Comparison of ENCODE assay signal across 25 mouse cellular contexts in the genomic region with DNA sequence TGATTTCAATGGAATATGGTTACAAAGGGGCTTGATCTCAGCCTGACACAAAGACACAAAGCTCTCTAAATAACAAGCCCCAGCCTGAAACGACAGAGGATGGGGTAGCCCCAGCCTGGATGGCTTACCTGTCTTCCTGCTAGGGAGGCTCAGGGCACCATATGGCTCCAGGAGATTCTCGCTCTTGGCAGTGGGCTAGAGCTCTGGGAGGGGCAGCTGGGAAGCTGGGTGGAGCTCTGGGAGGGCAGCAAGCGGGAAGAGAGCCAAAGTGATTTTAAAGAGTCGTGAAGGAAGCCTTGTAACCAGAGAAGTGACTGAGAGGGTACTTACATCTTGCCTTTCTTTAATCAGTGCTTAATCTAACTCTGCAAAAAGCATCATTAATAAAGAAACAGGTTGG. TPM values are rescaled to one million over a fixed set of nuclear protein-coding genes. Genes with fewer than 3 reads are reported as not detected.
"Had no signal": no experiment of that assay in that cellular context is flagged by ENCODE, and none has a peak within 500 bp of the region (broad histone marks: within the 10 kb centered on the region; RNA-seq: fewer than 3 reads in every experiment).

TSS of gene Scn11a (minus strand) at position 160 of the 400 bp plus-strand sequence.

- H3K9ac ChIP-seq: kidney, embryonic 15.5 days; limb, embryonic 13.5 days; liver, embryonic 12.5 days; liver, embryonic 15.5 days; lung, embryonic 15.5 days; midbrain, embryonic 13.5 days; neural tube, embryonic 13.5 days; stomach, embryonic 15.5 days had no signal

- DNase-seq: kidney, postnatal 10 days; kidney, postnatal 36 days; layer of hippocampus, postnatal 36 days; left cerebral cortex, postnatal 4 days; liver; lung, adult 18-20 months; lung, postnatal 10 days; lung, postnatal 36 days; retina, postnatal 1 day; right cerebral cortex, postnatal 25 days; spleen, adult 18-20 months; thymus, postnatal 25 days had no signal

- H3K27me3 ChIP-seq: kidney, embryonic 15.5 days; limb, embryonic 13.5 days; liver, embryonic 12.5 days; liver, embryonic 15.5 days; lung, embryonic 15.5 days; midbrain, embryonic 13.5 days; neural tube, embryonic 13.5 days; stomach, embryonic 15.5 days had no signal

- ATAC-seq: liver, embryonic 12.5 days; midbrain, embryonic 13.5 days; midbrain, embryonic 16.5 days had no signal

- H3K27ac ChIP-seq: kidney, embryonic 15.5 days; left cerebral cortex, adult 2 months; limb, embryonic 13.5 days; liver, embryonic 12.5 days; liver, embryonic 15.5 days; lung, embryonic 15.5 days; midbrain, embryonic 10.5 days; midbrain, embryonic 13.5 days; neural tube, embryonic 13.5 days; stomach, embryonic 15.5 days had no signal

- H3K36me3 ChIP-seq: kidney, embryonic 15.5 days; limb, embryonic 13.5 days; liver, embryonic 12.5 days; liver, embryonic 15.5 days; lung, embryonic 15.5 days; midbrain, embryonic 10.5 days; midbrain, embryonic 13.5 days; neural tube, embryonic 13.5 days; stomach, embryonic 15.5 days had no signal

- H3K4me1 ChIP-seq: liver, embryonic 12.5 days; liver, embryonic 15.5 days; midbrain, embryonic 13.5 days; neural tube, embryonic 13.5 days; stomach, embryonic 15.5 days had no signal

- H3K4me3 ChIP-seq: kidney, embryonic 15.5 days; left cerebral cortex, adult 2 months; limb, embryonic 13.5 days; liver, embryonic 12.5 days; liver, embryonic 15.5 days; lung, embryonic 15.5 days; midbrain, embryonic 10.5 days; midbrain, embryonic 13.5 days; myocyte; neural tube, embryonic 13.5 days; stomach, embryonic 15.5 days had no signal

- H3K9me3 ChIP-seq: kidney, embryonic 15.5 days; limb, embryonic 13.5 days; liver, embryonic 12.5 days; liver, embryonic 15.5 days; lung, embryonic 15.5 days; megakaryocyte, embryonic 14.5 days; midbrain, embryonic 10.5 days; midbrain, embryonic 13.5 days; neural tube, embryonic 13.5 days; stomach, embryonic 15.5 days had no signal

- H3K4me2 ChIP-seq: kidney, embryonic 15.5 days; limb, embryonic 13.5 days; liver, embryonic 12.5 days; liver, embryonic 15.5 days; midbrain, embryonic 13.5 days; neural tube, embryonic 13.5 days; stomach, embryonic 15.5 days had no signal

RNA-seq across cellular contexts. Expression of gene Scn11a, which starts in this region (rescaled TPM):
- polyA plus RNA-seq: lung, embryonic 15.5 days had no signal
